Mouse (Mus musculus): ENCODE measurements at regions not wholly inside any gene's neighbourhood (a gene's known extent, or its start where the extent isn't known, plus 50 kb on each side); places are given as distances from the start of the nearest gene placed in this dataset.
"Not testable (repeated sequence)": the region's sequence is repeated elsewhere in the genome, so short reads cannot be mapped to it uniquely, and the experiment has no call there.

DNA sequence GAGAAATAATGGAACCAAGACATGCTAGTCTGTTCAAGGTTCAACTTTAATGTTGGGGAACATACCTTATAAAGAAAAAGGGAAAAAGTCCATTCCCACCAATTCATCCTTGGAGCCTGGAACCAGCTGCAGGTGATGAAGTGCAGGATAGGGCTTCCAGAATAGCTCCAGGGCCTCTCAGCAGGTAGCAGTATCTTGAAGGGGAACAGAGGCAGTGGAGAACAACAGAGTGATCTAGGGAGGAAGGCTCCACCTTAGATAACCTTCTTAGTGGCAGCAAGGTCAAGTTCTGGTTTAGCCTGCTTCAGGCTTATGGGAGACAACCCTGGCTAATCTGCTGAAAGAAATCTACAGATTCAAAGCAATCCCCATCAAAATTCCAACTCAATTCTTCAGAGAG, 161.8 kb upstream of the Ngly1 start:
- not testable (repeated sequence) for ATAC-seq (ENCODE audit: insufficient read depth, low FRiP score); H3K27ac ChIP-seq (ENCODE audit: low read length); H3K9me3 ChIP-seq (replicated peaks; ENCODE audit: control insufficient read depth, low read length); H3K36me3 ChIP-seq (ENCODE audit: control insufficient read depth, insufficient read depth, low read length); H3K4me3 ChIP-seq (replicated peaks; ENCODE audit: low read length); H3K27me3 ChIP-seq (ENCODE audit: control insufficient read depth, insufficient read depth, low read length); H3K4me1 ChIP-seq (ENCODE audit: control insufficient read depth, insufficient read depth, low read length); H3K9ac ChIP-seq (ENCODE audit: low read length); H3K4me2 ChIP-seq (ENCODE audit: low read depth, low read length)

DNA sequence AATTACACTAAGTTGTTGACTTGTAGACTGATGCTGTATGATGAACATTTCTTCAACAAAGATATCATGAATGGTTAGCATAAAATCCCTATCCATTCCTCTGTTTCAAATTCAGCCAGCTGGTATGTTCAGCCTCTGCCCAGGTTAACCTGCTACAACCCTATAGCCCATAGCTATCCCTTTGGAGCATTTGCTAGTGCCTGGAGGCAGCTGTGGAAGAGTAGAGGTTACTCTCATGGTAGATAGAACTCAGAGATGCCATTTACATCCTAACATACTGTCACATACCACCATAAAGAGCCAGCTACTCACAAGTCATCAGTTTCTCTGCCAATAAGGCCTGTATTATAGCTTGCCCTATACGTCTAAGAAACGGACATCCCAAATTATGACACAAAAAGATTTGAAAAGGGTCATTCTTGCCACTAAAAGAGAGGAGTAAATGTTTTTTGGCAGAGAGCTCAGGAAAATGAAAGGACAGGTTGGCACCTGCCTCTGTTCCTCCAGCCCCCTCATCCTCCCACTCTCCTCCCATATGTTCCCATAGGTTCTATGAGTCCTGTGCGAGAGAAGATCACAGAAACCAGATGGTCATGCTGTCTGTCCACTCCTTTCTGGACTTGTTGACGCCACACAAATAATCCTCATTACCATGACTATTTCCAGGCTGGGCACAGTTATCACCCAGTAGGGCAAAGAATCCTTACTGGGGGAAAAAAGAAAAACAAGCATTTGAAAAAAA, 156.5 kb upstream of the Ngly1 start:
- WGBS = 86% methylated on average over 4 of the region's 4 CpGs

DNA sequence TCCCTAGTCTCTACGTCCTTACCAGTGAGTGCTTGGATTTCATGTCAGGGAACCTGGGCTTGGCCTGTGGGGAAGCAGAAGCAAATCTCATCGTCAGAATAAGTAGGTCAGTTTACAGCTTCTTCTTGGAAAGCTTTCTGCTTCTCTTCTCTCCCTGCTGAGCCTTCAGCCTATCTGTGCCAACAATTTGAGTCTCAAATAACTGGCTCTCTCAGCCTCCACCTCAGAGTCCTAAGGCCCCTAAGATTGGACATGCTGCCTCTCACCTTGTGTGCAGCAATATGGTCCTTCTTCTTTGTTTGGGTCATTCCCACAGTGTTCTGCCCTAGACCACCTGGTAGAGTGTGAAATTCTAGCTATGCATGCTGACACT, 156.0 kb upstream of the Ngly1 start:
- Histone ChIP-seq H3K4me3 (replicated peaks; ENCODE audit: low read length) (no peak overlapping the region), H3K9me3 (replicated peaks; ENCODE audit: control insufficient read depth, low read length) (no peaks in the 10 kb centered on the region), H3K36me3 (ENCODE audit: control insufficient read depth, insufficient read depth, low read length) (no peaks in the 10 kb centered on the region), H3K27ac (ENCODE audit: low read length) (no peak overlapping the region), H3K9ac (ENCODE audit: low read length) (no peak overlapping the region), H3K4me1 (ENCODE audit: control insufficient read depth, insufficient read depth, low read length) (no peaks in the 10 kb centered on the region), H3K27me3 (ENCODE audit: control insufficient read depth, insufficient read depth, low read length) (no peaks in the 10 kb centered on the region), H3K4me2 (ENCODE audit: low read depth, low read length) (no peak overlapping the region)
- no peak for ATAC-seq (ENCODE audit: insufficient read depth, low FRiP score)
- 58% methylated on average over 2 of the region's 2 CpGs for WGBS

More for the DNA sequence above, 156.5 kb upstream of the Ngly1 start:
- H3K9ac ChIP-seq (ENCODE audit: low read length) = no peak overlapping the region
- no peak overlapping the region for H3K4me3 ChIP-seq (replicated peaks; ENCODE audit: low read length)
- no peaks in the 10 kb centered on the region for H3K9me3 ChIP-seq (replicated peaks; ENCODE audit: control insufficient read depth, low read length)
- H3K4me2 ChIP-seq (ENCODE audit: low read depth, low read length) = no peak overlapping the region
- H3K27me3 ChIP-seq (ENCODE audit: control insufficient read depth, insufficient read depth, low read length) = no peaks in the 10 kb centered on the region
- H3K36me3 ChIP-seq (ENCODE audit: control insufficient read depth, insufficient read depth, low read length) = no peaks in the 10 kb centered on the region
- no peaks in the 10 kb centered on the region for H3K4me1 ChIP-seq (ENCODE audit: control insufficient read depth, insufficient read depth, low read length)
- H3K27ac ChIP-seq (ENCODE audit: low read length) = no peak overlapping the region
- no peak for ATAC-seq (ENCODE audit: insufficient read depth, low FRiP score)

DNA sequence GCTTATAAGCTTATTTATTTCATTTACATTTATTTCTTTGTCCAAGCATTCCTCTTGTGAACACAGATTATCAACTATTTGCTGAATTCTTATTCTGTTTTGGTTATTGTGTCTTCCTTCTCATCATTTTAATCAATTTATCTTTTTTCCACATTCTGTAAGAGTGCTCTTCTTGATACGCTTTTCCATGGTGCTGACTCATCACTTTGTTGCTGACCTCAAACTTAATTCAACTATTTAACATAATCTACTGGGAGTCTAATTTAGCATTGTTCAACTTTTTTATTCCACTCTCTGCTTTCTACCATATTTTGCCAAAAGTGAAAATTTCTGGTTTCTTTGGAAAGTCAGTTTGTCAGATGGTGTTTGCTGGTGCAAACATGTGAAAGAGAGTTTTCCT, 139.7 kb upstream of the Ngly1 start:
- H3K27me3 ChIP-seq (ENCODE audit: control insufficient read depth, insufficient read depth, low read length) = no peaks in the 10 kb centered on the region
- ATAC-seq (ENCODE audit: insufficient read depth, low FRiP score) = no peak
- no peak overlapping the region for H3K4me2 ChIP-seq (ENCODE audit: low read depth, low read length)
- H3K4me1 ChIP-seq (ENCODE audit: control insufficient read depth, insufficient read depth, low read length) = no peaks in the 10 kb centered on the region
- 83% methylated on average over 1 of the region's 1 CpGs for WGBS
- no peaks in the 10 kb centered on the region for H3K36me3 ChIP-seq (ENCODE audit: control insufficient read depth, insufficient read depth, low read length)
- no peak overlapping the region for H3K9ac ChIP-seq (ENCODE audit: low read length)
- no peak overlapping the region for H3K4me3 ChIP-seq (replicated peaks; ENCODE audit: low read length)
- H3K9me3 ChIP-seq (replicated peaks; ENCODE audit: control insufficient read depth, low read length) = no peaks in the 10 kb centered on the region
- H3K27ac ChIP-seq (ENCODE audit: low read length) = no peak overlapping the region

DNA sequence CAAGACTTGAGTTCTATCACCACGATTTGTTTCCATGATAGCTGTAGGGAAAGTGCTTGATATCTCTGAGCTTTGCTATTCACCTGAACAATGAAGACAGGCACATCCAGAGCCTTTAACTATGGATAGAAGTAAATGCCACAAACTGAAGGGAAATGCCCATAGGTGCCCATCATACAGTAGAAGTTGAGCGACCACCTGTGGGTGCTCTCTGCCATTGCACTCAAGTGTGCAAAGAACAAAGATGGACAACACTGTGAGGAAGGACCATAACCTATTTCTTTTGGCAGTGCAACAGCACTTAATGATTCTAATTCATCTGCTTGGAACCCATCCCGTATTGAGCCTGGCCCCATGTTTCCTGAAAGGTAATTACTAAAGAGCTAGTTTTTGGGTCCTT, 116.4 kb upstream of the Ngly1 start:
- no peaks in the 10 kb centered on the region for H3K27me3 ChIP-seq (ENCODE audit: control insufficient read depth, insufficient read depth, low read length)
- no peak for ATAC-seq (ENCODE audit: insufficient read depth, low FRiP score)
- H3K27ac ChIP-seq (ENCODE audit: low read length) = no peak overlapping the region
- WGBS = 85% methylated on average over 3 of the region's 3 CpGs
- no peak overlapping the region for H3K4me3 ChIP-seq (replicated peaks; ENCODE audit: low read length)
- no peaks in the 10 kb centered on the region for H3K4me1 ChIP-seq (ENCODE audit: control insufficient read depth, insufficient read depth, low read length)
- H3K9ac ChIP-seq (ENCODE audit: low read length) = no peak overlapping the region
- no peaks in the 10 kb centered on the region for H3K9me3 ChIP-seq (replicated peaks; ENCODE audit: control insufficient read depth, low read length)
- no peak overlapping the region for H3K4me2 ChIP-seq (ENCODE audit: low read depth, low read length)
- H3K36me3 ChIP-seq (ENCODE audit: control insufficient read depth, insufficient read depth, low read length) = no peaks in the 10 kb centered on the region

DNA sequence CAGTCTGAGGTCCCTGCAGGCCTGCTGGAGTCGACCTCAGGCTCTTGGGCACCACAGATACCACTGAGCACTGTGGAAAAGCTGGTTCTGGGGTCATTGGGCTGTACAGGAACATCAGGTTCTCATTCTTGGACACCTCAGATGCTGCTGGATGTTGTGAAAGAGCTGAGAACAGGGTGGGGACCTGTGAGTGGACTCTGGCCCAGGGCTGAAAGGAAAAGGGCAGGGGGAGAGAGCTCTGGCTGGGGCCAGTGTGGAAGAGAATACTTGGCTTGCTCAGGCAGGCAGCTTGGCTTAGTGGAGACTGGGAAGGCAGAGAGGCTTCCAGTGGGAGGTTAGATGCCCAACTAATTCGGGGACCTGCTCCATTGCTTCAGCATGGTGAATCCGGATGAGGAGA, 115.7 kb upstream of the Ngly1 start:
- Histone ChIP-seq H3K4me2 (ENCODE audit: low read depth, low read length) (no peak overlapping the region), H3K4me1 (ENCODE audit: control insufficient read depth, insufficient read depth, low read length) (no peaks in the 10 kb centered on the region), H3K9me3 (replicated peaks; ENCODE audit: control insufficient read depth, low read length) (no peaks in the 10 kb centered on the region), H3K27ac (ENCODE audit: low read length) (no peak overlapping the region), H3K36me3 (ENCODE audit: control insufficient read depth, insufficient read depth, low read length) (no peaks in the 10 kb centered on the region), H3K27me3 (ENCODE audit: control insufficient read depth, insufficient read depth, low read length) (no peaks in the 10 kb centered on the region), H3K9ac (ENCODE audit: low read length) (no peak overlapping the region), H3K4me3 (replicated peaks; ENCODE audit: low read length) (no peak overlapping the region)
- no peak for ATAC-seq (ENCODE audit: insufficient read depth, low FRiP score)
- 70% methylated on average over 3 of the region's 3 CpGs for whole genome bisulfite sequencing

DNA sequence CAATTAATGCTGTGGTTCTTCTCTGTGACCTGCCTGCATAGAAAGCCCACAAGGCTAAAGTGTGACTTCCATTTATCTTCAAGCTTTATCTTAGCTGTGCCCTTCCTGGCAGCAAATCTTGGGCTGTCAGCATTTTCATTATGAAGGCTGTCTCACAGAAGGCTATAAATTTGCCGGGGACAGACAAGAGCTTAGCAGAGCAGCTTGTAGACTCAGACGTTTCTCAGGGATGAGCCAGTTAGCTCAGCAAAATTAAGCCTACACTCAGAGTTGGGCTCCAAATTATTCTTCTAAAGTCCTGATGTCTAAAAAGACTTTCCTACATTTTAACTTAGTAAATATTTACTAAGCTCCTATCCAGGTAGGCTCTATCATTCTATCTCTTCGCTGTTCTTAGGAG, 112.9 kb upstream of the Ngly1 start:
- 43% methylated on average over 3 of the region's 3 CpGs for WGBS
- ATAC-seq (ENCODE audit: insufficient read depth, low FRiP score) = no peak
- H3K4me2 ChIP-seq (ENCODE audit: low read depth, low read length) = no peak overlapping the region

DNA sequence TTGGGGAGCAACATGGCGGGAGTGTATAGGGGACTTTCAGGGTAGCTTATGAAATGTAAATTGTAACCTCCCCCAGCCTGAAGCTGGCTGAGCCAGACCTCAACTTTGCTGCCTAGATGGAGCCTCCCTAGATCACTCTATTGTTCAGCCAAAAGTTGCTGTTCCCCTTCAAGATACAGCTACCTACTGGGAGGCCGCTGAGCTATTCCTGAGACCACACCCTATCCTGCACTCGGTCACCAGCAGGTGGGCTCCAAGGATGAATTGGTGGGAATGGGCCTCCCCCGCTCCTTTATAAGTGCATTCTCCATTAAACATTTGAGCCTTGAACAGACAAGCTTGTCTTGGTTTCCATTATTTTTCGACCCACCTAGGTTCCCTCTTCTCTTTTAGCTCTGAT, 104.8 kb upstream of the Ngly1 start:
- WGBS = 88% methylated on average over 5 of the region's 5 CpGs
- no peak overlapping the region for H3K27ac ChIP-seq (ENCODE audit: low read length)
- H3K4me2 ChIP-seq (ENCODE audit: low read depth, low read length) = no peak overlapping the region
- H3K36me3 ChIP-seq (ENCODE audit: control insufficient read depth, insufficient read depth, low read length) = no peaks in the 10 kb centered on the region
- H3K4me1 ChIP-seq (ENCODE audit: control insufficient read depth, insufficient read depth, low read length) = no peaks in the 10 kb centered on the region
- no peaks in the 10 kb centered on the region for H3K9me3 ChIP-seq (replicated peaks; ENCODE audit: control insufficient read depth, low read length)
- H3K4me3 ChIP-seq (replicated peaks; ENCODE audit: low read length) = no peak overlapping the region
- H3K27me3 ChIP-seq (ENCODE audit: control insufficient read depth, insufficient read depth, low read length) = no peaks in the 10 kb centered on the region
- no peak overlapping the region for H3K9ac ChIP-seq (ENCODE audit: low read length)
- ATAC-seq (ENCODE audit: insufficient read depth, low FRiP score) = no peak

More for the DNA sequence above, 112.9 kb upstream of the Ngly1 start:
- Histone ChIP-seq H3K4me3 (replicated peaks; ENCODE audit: low read length) (no peak overlapping the region), H3K9me3 (replicated peaks; ENCODE audit: control insufficient read depth, low read length) (no peaks in the 10 kb centered on the region), H3K4me1 (ENCODE audit: control insufficient read depth, insufficient read depth, low read length) (no peaks in the 10 kb centered on the region), H3K9ac (ENCODE audit: low read length) (no peak overlapping the region), H3K27ac (ENCODE audit: low read length) (no peak overlapping the region), H3K27me3 (ENCODE audit: control insufficient read depth, insufficient read depth, low read length) (no peaks in the 10 kb centered on the region), H3K36me3 (ENCODE audit: control insufficient read depth, insufficient read depth, low read length) (no peaks in the 10 kb centered on the region)

DNA sequence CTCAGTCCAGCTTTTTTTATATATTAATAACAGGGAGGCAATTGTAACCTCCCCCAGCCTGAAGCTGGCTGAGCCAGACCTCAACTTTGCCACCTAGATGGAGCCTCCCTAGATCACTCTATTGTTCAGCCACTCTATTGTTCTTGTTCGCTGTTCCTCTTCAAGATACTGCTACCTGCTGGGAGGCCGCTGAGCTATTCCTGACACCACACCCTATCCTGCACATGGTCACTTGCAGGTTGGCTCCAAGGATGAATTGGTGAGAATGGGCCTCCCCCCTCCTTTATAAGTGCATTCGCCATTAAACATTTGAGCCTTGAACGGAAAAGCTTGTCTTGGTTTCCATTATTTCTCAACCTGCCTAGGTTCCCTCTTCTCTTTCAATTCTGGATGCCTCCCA, 102.3 kb upstream of the Ngly1 start:
- Histone ChIP-seq H3K4me2 (ENCODE audit: low read depth, low read length) (no peak overlapping the region), H3K27ac (ENCODE audit: low read length) (no peak overlapping the region), H3K36me3 (ENCODE audit: control insufficient read depth, insufficient read depth, low read length) (no peaks in the 10 kb centered on the region), H3K27me3 (ENCODE audit: control insufficient read depth, insufficient read depth, low read length) (no peaks in the 10 kb centered on the region), H3K4me3 (replicated peaks; ENCODE audit: low read length) (no peak overlapping the region), H3K9ac (ENCODE audit: low read length) (no peak overlapping the region), H3K4me1 (ENCODE audit: control insufficient read depth, insufficient read depth, low read length) (no peaks in the 10 kb centered on the region), H3K9me3 (replicated peaks; ENCODE audit: control insufficient read depth, low read length) (no peaks in the 10 kb centered on the region)
- 68% methylated on average over 4 of the region's 4 CpGs for WGBS
- no peak for ATAC-seq (ENCODE audit: insufficient read depth, low FRiP score)

DNA sequence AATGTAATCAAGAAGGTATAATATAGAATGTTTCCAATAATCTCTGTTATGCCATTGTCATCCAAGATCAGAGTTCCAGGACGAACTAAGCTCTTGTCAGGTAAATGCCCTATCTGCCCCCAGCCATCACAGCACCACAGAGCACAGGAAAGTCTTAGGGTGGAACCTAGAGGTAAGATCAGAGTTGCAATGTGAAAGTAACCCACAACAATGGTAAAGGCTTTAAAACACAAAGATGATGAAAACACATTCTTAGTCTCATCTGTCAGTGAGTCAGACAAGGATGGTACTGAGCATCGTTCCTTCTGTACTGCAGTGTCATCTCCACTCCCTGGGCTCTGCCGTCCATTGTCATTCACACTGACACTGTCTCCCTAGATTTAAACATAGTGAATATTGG, 97.3 kb upstream of the Ngly1 start:
- ATAC-seq (ENCODE audit: insufficient read depth, low FRiP score) = no peak
- WGBS = 75% methylated on average over 3 of the region's 3 CpGs
- no peak overlapping the region for H3K27ac ChIP-seq (ENCODE audit: low read length)

More for the DNA sequence above, 97.3 kb upstream of the Ngly1 start:
- Histone ChIP-seq H3K9ac (ENCODE audit: low read length) (no peak overlapping the region), H3K4me2 (ENCODE audit: low read depth, low read length) (no peak overlapping the region), H3K9me3 (replicated peaks; ENCODE audit: control insufficient read depth, low read length) (no peaks in the 10 kb centered on the region), H3K36me3 (ENCODE audit: control insufficient read depth, insufficient read depth, low read length) (no peaks in the 10 kb centered on the region), H3K27me3 (ENCODE audit: control insufficient read depth, insufficient read depth, low read length) (no peaks in the 10 kb centered on the region), H3K4me1 (ENCODE audit: control insufficient read depth, insufficient read depth, low read length) (no peaks in the 10 kb centered on the region), H3K4me3 (replicated peaks; ENCODE audit: low read length) (no peak overlapping the region)
